Mouse (Mus musculus) heart, adult 11 months (tissue): ENCODE measurements around the gene Spag9.
A peak's percentile ranks its signal among the peaks of the same experiment; 100 is the strongest.

Experiments
- DNase-seq: peaks from one replicate; pipeline ENCODE4 v3.0.0; 2022

Spag9 gene

DNA sequence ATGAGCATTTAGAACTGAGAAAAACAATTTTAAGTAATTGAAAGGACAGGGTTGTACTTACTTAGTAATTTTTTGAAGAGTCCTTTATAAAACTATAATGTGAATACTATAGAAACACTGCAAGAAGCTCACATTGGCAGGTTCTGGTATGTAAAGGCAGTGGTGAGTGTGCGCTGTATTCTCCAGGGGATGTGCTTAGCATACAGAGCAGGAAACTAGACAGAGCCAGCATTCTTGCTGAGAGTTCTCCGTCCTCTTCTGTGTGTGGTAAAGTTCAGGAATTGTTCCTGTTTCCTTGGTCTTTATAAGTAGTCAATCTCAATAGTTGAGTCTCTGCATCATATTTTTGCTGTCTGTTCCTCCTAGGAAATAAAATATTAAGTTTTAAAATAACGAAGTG, 59.0 kb downstream of the Spag9 start:
- DNase-seq: no peak

DNA sequence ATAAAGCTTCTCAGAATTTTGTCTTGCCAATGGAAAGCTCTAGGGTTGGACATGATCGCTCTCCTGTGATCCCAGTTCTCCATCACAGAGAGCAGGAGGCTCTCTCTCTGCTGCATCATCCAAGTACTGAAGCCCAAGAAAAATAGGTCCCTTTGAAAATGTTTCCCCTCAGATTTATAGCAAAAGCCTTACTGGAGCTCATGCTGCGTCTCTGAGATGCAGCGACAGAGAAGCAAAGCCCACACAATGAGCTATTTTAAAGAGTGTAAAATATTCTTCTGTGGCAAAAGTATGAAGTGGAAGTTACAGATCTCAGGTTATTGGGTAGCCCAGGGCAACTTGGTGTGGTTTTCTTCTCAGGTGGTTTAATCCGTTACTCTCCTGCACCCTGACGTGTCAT, 68.0 kb downstream of the Spag9 start:
- DNase-seq: peak; percentile 42

DNA sequence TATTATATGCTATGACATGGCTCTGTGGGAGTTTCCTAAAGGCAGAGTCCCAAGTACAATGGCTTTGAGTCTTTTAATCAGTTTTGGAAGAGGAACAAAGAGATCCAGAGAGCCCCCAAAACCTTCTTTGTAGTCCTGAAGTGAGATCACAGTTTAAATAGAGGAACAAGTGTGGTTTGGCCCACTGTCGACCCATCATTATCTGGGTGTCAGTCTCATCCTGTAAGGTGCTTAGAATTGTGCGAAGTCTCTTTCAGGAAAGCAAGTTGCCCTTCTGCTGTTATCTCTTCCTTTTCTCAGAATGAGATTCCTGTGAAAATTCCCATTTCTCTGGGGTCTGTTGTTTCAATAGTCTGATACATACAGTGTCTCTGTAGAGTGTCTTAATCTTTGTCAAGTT, 74.6 kb downstream of the Spag9 start:
- peak; percentile 50 for DNase-seq

DNA sequence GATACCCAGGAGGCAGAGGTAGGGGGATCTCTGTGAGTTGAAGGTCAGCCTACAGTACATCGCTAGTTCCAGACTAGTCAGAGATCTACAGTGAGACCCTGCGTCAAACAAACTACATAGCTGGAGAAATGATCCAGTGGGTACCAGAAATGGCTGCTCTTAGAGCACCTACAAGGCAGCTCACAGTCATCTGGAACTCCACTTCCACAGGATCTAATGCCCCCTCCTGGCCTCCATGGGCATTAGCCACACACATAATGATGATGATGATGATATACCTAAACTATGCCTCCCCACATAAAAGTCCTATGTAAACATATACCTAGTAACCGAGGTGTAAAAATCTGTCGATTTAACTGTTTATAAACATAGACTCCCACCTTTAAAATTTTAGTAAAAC, 77.4 kb downstream of the Spag9 start:
- peak; percentile 79 for DNase-seq

DNA sequence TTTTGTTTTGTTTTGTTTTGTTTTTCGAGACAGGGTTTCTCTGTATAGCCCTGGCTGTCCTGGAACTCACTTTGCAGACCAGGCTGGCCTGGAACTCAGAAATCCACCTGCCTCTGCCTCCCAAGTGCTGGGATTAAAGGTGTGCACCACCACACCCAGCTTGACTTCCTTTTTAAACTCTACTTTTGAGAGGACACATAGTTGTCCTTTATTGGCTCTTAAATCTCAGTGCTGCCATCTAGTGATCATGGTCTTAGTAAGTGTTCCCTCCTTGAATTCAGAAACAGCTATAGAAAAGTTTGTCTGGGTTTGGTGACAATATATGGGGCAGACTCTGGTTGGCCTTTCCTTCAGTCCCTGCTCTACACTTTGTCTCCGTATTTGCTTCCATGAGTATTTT, 91.1 kb downstream of the Spag9 start:
- peak; percentile 58 for DNase-seq

DNA sequence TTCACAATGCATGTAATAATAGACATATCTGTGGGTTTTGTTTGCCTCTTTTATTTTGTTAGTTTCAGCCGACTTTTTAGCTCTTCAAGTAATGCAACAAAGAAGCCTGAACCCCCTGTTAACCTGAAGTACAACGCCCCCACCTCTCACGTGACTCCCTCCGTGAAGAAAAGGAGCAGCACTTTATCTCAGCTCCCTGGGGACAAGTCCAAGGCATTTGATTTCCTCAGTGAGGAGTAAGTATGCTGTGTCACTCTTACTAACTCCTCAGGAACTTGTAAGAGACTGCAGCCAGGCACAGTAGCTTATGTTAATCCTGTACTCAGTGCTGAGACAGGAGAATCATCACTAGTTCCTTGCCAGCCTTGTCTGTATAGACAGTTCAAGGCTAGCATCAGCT, 94.6 kb downstream of the Spag9 start:
- DNase-seq: peak; percentile 46

GRCm38 (mm10) chr11:94097489-94097888, 101.6 kb downstream of the Spag9 start:
- peak; percentile 0 for DNase-seq

GRCm38 (mm10) chr11:94098840-94099239, 102.9 kb downstream of the Spag9 start:
- DNase-seq: peak; percentile 4

DNA sequence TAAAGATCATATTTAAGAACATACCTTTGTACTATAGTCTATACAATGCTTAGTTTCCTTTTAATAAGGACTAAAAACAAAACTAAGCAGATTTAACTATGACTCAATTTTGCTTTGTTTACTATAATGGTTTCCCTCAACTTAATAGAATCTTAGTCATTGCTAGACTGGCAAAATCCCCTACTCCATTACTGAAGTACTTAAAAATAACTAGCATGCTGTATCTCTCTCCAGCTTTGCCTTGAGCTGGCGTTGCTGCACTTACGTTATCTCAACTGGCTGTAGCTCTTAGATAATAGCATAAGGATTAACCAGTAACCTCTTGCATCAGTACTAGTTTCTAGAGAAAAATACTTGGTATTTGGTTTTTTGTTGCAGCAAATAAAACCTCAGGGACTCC, 117.9 kb downstream of the Spag9 start:
- DNase-seq: no peak

- peak; percentile 74 for DNase-seq
Observed at GRCm38 (mm10) chr11:94115408-94115807, 119.5 kb downstream of the Spag9 start.

DNA sequence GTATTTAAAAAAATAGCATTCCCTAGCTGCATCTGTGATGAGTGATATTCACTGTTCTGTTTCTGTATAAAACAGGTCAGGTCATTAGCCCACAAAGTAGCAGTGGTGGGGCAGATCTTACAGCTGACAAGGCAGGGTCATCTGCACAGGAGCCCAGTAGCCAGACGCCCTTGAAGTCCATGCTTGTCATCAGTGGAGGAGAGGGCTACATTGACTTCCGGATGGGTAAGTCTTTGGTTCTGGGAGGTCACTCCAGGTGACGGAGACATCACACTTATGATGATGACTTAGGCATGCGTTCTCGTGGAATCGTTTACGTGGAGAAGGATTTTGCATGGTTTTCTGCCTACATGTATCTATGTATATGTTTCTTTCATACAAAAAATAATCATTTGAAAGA, 120.8 kb downstream of the Spag9 start:
- peak; percentile 70 for DNase-seq

- peak; percentile 6 for DNase-seq
Observed at GRCm38 (mm10) chr11:94117836-94118235, 121.9 kb downstream of the Spag9 start.

GRCm38 (mm10) chr11:94118612-94119011, 122.7 kb downstream of the Spag9 start:
- peak; percentile 18 for DNase-seq

DNA sequence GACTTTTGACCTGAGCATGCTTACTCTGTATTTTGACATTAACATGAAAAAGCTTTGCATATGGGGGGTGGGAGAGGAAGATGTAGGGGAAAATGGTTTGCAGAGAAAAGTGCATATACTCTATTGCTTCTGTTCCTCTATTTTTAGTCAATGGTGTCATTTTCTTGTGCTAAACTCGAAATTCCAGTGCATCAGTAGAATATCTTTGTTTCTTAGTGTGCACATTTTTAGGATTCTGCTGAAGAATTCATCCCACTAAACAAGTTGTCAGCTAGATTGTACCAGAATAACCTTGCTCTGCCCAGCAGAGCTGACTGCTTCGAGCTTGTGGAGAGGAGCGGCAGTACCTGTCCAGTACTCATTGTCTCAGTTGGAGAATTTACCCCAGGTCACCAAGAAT, 124.8 kb downstream of the Spag9 start:
- peak; percentile 4 for DNase-seq

- peak; percentile 80 for DNase-seq
Observed at GRCm38 (mm10) chr11:94121501-94121900, 125.6 kb downstream of the Spag9 start.

- DNase-seq: peak; percentile 77
Observed at GRCm38 (mm10) chr11:94122341-94123030, 126.6 kb downstream of the Spag9 start.

DNA sequence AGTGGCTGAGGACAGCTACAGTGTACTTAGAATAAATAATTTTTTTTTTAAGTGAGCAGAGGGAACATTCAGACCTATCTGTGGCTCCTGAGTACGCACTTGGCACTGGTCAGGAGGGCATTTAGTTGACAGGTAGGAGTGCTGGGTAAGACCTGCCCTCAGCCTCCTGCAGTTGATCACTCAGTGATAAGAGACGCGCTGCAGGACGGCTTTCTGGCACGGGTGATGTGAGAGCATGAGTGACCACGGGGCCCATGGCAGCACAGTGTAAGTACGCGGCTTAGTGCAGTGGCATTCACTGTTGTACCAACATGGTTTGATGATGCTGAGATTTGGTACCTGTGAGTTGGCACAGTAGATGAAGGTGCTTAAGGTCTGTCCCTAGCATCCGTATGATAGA, 130.8 kb downstream of the Spag9 start:
- DNase-seq: peak; percentile 91

DNA sequence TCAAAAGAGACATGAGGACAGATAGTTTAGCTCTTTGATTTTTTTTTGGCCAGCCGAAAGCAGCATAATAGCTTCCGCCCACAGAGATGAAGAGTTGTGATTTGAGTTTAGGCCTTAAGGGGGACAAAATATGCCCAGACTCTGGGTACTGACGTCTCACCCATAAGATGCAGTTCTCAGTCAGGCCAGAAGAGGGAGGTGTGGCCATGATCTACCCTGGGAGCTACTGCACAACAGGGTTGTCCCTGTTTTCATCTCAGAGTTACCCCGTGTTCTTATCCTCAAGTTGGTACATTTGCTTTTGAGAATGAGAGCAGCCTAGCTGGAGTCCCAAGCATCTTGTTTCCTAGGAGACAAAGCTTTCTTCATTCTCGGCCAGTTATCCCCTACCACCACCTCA, 132.1 kb downstream of the Spag9 start:
- peak; percentile 95 for DNase-seq

GRCm38 (mm10) chr11:94128506-94128905, 132.6 kb downstream of the Spag9 start:
- DNase-seq: peak; percentile 81

DNA sequence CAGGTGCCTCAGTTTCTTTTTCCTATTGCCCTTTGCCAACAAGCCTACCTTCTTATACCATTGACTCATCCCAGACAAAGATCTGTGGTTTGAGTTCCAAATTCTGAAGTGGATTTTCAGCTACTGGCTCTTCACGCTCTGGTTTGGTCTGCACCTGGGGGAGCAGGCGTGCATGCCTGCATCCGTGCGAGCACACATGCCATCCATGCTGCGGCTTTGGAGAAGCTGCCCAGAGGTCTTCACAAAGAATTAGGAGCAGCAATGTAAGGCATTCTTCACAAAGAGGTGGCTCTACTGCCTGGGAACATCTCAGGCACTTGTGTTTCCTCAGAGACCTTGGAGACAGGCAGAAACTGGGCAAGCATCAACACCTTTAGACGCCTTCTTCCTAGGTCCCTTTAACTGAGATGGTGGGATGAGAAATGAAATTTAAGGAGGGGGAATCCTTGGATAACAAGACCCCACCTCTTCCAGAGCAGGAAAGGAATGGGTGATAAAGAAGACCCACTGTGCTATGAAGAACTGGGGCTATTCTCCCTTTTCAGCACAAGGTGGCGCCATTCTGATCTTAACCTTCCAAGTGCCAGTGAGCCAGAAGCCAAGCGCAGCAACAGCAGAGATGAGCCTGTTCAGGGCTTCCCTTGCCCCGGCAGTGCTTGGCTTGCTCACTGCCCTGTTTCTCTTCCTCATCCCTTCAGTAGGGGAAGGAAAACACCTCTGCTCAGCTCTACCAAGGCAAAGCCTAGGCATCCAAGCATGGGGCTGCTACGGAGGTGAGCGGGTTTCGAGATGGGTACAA, 133.6 kb downstream of the Spag9 start:
- peak; percentile 96 for DNase-seq

DNA sequence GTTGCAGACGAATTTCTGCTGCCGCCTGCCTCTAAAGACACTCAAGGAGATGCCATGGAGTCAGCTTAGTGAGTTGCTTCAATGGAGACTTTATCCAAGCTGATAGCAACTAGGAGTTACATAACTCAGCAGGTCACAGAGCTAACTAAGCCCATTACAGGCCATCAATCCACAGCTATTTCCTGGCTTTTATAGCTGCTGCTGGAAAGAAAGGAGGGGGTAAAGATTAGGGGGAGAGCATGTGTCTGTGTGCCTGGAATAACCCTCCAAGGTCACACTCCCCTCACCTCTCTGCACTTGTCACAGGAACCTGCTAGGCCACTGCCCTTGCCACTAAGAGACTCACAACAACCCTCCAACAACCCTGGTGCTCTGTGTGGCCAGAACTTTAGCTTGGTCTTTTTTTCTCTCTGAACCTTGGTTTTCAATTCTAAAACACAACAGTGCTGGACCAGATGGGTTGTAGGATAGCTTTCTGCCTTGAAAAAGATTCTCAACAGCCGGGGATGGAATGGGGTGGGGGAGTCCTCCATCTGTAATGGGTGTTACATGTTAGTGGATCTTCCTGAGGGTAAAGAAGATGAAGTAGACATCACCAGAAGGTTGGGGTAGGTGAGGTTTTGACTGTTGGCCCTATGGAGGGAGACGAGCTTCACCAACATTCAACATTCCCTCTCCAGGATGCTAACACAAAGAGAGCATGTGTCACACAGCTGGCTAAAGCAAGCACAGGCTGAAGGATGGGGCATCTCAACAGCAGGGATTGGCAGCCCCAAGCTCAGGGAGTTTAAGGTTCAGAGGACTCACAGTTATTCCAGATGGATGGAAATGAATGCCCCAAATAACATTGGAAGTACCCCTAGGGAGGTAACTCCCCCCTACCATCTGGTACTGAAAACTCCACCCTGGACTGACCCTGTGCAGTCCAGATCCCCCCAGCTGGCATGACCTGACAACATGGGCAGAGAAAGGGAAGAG, 134.5 kb downstream of the Spag9 start:
- peak; percentile 80 for DNase-seq

DNA sequence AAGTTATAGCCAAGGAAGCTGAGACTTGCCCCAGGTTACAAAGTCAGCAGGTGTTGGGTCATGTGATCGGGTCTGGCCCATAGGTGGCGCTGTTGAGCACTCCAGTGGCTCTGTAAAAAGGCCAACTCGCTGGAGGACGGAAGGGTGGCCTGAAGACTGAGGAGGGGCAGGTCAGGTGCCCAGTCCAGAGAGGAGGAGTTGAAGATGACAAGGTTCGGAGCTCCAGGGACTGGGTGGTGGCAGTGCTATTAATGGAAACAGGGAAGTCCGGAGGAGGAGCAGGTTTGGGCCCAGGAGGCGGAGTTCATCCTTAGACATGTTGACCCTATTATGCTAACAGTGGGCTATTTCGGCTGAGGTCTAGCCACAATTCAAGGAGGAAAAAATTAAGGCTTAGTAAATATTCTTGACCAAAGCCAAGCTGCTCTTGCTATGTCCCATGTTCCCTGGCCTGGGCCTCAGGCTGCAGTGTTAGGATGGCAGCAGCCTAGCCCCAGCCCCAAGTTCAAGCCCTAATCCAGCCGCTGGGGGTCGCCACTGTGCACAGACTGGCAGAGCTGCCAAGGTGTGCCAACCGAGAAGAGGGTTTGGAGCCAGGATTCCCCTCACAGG, 137.6 kb downstream of the Spag9 start:
- peak; percentile 99 for DNase-seq
